Mouse (Mus musculus) C2C12 (cell line): Measurements from ENCODE around the gene Vps11. TPM values are rescaled to one million over a fixed set of nuclear protein-coding genes. Genes with fewer than 3 reads are reported as not detected.

ENCODE experiments used
- H3K27me3 ChIP-seq: one replicate; pipeline ENCODE4 v1.6.1; 2011; ENCODE audit not compliant: control insufficient read depth, insufficient read depth, insufficient read length
- H3K36me3 ChIP-seq: one replicate; pipeline ENCODE4 v1.6.1; 2011; ENCODE audit not compliant: control insufficient read depth, insufficient read depth
- H3K4me3 ChIP-seq: one replicate; pipeline ENCODE4 v1.5.1; 2011; ENCODE audit warnings: mild to moderate bottlenecking, control low read depth; ENCODE audit not compliant: poor library complexity, insufficient read depth, severe bottlenecking
- H3K79me2 ChIP-seq: one replicate; pipeline ENCODE4 v1.6.1; 2011; ENCODE audit not compliant: control insufficient read depth, insufficient read depth
- H3K79me3 ChIP-seq: one replicate; pipeline ENCODE4 v1.6.1; 2011; ENCODE audit warnings: low read depth, control low read depth
- H3ac ChIP-seq: one replicate; pipeline ENCODE3; 2011; ENCODE audit warnings: low read depth; ENCODE audit not compliant: control insufficient read depth, insufficient read length
- CEBPB ChIP-seq: IDR thresholded peaks from one replicate; pipeline ENCODE4 v1.6.1; 2011; ENCODE audit warnings: low read depth, mild to moderate bottlenecking, control low read depth, moderate library complexity
- CTCF ChIP-seq: IDR thresholded peaks from one replicate; pipeline ENCODE4 v1.5.1; 2011; ENCODE audit not compliant: control insufficient read depth, insufficient read depth, insufficient read length
- FOSL1 ChIP-seq: IDR thresholded peaks from one replicate; pipeline ENCODE4 v1.8.0; 2011; ENCODE audit warnings: mild to moderate bottlenecking, low read length; ENCODE audit not compliant: poor library complexity, insufficient read depth, severe bottlenecking
- MAX ChIP-seq: IDR thresholded peaks from one replicate; pipeline ENCODE4 v1.6.1; 2011; ENCODE audit warnings: mild to moderate bottlenecking, control low read depth
- MYOD1 ChIP-seq: IDR thresholded peaks from one replicate; pipeline ENCODE4 v1.6.1; 2011; ENCODE audit warnings: low read depth; ENCODE audit not compliant: control insufficient read depth, insufficient read length
- MYOG ChIP-seq: IDR thresholded peaks from one replicate; pipeline ENCODE4 v1.6.1; 2011; ENCODE audit not compliant: control insufficient read depth, insufficient read length; ENCODE audit errors: extremely low read depth
- USF1 ChIP-seq: IDR thresholded peaks from one replicate; pipeline ENCODE4 v1.6.1; 2011; ENCODE audit warnings: low read depth, mild to moderate bottlenecking, control low read depth, moderate library complexity
- polyA plus RNA-seq: library from polyadenylated mRNA; unstranded; fragments of >200 nt; fragmentation: generic; extraction: Trizol; gene quantifications from one replicate; pipeline ENCODE4 v1.2.1, GENCODE M21; 2012; ENCODE audit warnings: missing spikeins

Gene Vps11
- polyA plus RNA-seq, 1 experiment, result 26.1 TPM

DNA sequence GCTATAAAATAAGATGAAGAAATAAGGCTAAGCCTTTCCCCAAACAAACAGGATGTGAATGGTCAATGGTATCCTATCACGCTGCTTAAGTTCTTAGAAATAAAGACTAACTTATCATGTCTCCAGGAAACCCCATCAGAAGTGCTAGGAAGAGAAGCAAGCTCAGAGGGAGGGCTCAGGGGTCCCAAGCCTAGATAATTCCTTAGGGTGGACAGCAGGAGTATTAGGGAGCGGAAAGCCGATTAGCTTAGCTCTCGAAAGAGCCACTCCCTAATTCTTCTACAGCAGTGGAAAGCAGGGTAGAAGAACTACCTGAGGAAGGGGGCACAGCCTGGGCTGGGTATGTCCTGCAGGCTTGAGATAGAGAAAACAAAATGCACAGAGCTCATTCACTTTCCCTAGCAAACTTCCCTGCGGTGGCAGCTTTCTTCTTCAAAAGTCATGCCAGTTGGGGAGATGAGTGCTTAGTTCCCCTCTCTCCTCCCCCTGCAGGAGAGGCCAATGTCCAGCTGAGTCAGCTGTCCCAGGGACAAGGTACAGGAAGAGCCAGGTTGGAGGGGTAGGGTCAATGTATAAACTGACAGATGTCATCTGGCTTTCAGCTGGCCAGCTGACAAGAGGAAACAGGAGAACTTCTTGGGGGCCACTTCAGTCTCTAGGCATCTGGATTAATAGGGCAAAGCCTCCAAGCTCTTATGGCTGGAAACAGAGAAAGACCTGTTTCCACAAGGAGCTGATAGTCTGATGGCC lies 43.2 kb downstream of the Vps11 start:
- TF ChIP-seq MYOD1 (no peak), MAX (no peak), MYOG (no peak), USF1 (no peak), CTCF (no peak), FOSL1 (no peak), CEBPB (no peak)
- no peaks in the 10 kb centered on the region for H3K27me3 ChIP-seq
- H3K79me2 ChIP-seq, result peaks cover 21% of the 10 kb centered on the region
- peaks cover 2% of the 10 kb centered on the region for H3K79me3 ChIP-seq
- no peak overlapping the region for H3K4me3 ChIP-seq
- H3K36me3 ChIP-seq, result peaks cover 4% of the 10 kb centered on the region
- H3ac ChIP-seq, result no peak overlapping the region

DNA sequence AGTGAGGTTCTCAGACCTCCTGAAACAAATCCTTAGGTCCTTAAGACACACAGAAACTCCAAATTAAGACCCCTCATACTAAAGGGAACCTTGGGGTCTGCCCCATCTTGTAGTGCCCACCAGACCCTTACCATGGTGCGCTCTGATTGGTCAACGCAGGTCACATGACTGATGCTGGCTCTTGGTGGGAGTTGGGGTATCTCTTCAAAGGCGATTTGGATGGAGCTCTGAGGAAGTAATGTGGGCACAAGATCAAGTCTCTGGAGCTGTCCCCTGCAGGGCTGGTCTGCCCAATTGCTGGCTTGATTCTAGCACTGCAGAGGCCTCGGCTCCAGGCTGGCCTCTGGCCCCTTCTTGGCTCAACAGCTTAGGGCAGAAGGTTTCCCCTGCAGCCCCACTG lies 44.0 kb downstream of the Vps11 start:
- TF ChIP-seq MAX, result no peak
- TF ChIP-seq USF1, result peak; percentile 33
- Histone ChIP-seq H3K27me3 (no peaks in the 10 kb centered on the region), H3ac (no peak overlapping the region), H3K79me3 (peaks cover 2% of the 10 kb centered on the region), H3K79me2 (peaks cover 21% of the 10 kb centered on the region), H3K36me3 (peaks cover 4% of the 10 kb centered on the region), H3K4me3 (no peak overlapping the region)

DNA sequence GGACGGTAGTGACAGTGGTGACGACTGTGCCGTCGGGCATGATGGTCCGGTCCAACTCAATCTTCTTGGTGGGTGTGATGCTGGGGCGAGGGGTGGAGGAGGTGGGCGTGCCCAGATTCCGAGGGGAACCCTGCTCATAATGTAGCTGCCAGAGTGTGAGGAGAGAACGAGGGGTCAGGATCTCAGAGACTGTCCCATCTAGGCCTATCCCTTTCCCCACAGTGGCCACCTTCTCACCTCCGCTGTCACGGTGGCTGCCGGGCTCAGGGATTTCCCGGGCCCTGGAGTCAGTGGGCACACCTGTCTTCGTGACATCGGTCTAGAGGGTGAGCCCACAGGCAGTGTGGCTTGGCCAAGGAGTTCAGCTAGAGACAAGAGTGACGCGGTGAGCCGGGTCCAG lies 46.6 kb downstream of the Vps11 start:
- peaks cover 2% of the 10 kb centered on the region for H3K79me3 ChIP-seq
- no peaks in the 10 kb centered on the region for H3K27me3 ChIP-seq
- H3ac ChIP-seq, result no peak overlapping the region
- H3K79me2 ChIP-seq, result peaks cover 21% of the 10 kb centered on the region
- no peak for TF ChIP-seq FOSL1
- TF ChIP-seq USF1, result no peak
- no peak for TF ChIP-seq CTCF
- TF ChIP-seq MAX, result no peak
- no peak for TF ChIP-seq CEBPB
- TF ChIP-seq MYOD1, result no peak
- TF ChIP-seq MYOG, result no peak
- no peak overlapping the region for H3K4me3 ChIP-seq
- peaks cover 4% of the 10 kb centered on the region for H3K36me3 ChIP-seq

DNA sequence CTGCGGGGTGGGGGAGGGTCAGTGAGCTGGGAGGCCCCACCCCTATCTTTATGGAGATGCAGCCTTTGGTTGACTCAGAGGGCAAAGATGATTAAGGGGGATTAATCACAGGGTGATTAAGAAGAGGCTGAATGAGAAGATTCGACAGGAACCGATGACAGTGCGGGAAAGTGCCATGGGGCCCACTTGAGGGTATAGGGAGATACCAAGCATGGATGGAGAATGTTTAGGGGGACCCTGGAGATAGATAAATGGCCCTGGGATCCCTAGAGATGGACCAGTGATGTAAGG lies 47.3 kb downstream of the Vps11 start:
- Histone ChIP-seq H3ac (no peak overlapping the region), H3K36me3 (peaks cover 4% of the 10 kb centered on the region), H3K79me2 (peaks cover 18% of the 10 kb centered on the region), H3K79me3 (no peaks in the 10 kb centered on the region), H3K4me3 (no peak overlapping the region), H3K27me3 (no peaks in the 10 kb centered on the region)
- TF ChIP-seq CEBPB (no peak), MYOG (no peak)

DNA sequence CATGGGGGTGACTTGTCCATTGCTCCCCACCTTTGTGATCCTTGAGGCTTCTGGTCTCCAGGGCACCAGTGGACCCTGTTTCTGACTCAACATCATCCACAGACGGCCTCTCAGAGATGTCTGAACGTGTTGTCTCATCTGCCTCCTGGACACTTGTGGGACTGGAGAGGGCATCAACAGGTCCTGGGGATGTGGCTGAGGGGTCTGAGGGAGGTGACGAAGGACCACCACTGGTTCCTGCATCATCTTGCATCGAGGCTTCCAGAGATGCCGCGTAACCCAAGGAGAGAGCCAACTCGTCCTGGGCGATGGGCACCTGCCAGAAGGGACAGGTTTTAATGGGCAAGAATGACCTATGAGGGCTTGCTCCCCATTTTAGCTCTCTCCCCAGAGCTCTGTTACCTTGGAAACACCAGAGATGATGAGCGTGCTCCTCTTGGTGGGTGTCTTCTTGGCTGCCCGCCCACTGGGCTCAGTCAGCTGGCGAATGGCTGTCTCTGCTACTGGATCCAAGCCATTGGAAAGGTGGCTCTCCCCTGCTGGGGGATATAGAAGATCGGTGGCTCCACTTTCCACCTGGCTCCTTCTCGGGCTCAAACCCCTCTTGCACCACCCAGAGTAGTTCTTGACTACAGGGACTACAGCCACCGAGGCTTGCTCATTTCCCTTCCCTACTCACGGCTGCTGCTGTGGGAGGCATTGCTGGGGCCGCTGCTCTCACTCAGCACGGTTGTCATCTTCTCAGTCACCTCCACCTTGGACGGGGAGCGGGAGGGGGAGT lies 47.8 kb downstream of the Vps11 start:
- TF ChIP-seq CTCF, result no peak
- no peak for TF ChIP-seq MAX

DNA sequence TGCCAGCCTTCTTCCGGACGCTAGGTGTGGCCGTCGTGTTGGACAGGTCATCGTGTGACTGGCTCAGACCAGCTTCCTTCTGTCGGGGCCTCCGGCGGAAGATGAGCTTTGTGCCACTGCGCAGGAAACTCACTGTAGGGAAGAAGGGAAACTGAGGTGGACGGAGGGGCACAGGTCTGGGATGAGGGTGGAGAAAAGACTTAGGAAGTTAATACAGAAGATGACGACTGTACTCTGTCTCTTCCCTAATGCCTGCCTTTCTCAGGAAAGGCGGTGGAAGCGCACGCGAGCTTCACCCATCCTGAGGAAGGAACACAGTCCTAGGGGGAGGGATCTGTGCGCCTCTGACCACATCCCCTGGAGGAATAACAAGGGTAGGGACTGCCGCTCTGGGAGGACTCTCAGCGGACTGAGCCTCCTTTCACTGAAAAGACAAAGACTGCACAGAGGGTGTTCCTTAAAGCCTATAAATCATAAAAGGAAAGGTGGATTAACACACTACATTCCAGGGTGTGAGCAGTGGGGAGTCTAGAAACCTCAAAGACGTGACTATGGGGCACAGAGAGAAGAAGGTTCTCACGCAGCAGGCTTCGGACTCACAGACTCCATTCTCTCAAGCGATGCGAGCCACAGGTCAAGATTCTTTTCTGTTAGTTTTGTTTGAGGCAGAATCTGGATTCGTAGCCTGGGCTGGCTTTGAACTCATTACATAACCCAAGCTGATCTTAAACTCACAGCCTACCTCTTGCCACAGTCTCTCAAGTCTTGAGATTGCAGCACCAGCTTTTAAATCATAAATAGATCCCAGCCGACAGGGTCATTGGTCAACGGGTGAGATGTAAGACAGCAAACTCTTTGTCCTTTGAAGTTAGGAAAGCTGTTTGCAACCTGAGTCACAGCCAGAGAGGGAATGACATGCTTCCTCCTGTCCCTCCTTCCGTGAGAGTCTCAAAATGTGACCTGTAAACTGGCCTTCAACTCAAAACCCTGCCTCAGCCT lies 50.0 kb downstream of the Vps11 start:
- Histone ChIP-seq H3K4me3 (no peak overlapping the region), H3K79me3 (no peaks in the 10 kb centered on the region), H3K27me3 (no peaks in the 10 kb centered on the region), H3K36me3 (peaks cover 4% of the 10 kb centered on the region), H3ac (no peak overlapping the region), H3K79me2 (no peaks in the 10 kb centered on the region)
- TF ChIP-seq MAX (no peak), CTCF (no peak), FOSL1 (no peak), CEBPB (no peak), USF1 (no peak), MYOD1 (no peak), MYOG (no peak)

More for the DNA sequence above, 47.8 kb downstream of the Vps11 start:
- Histone ChIP-seq H3K27me3 (no peaks in the 10 kb centered on the region), H3K79me3 (no peaks in the 10 kb centered on the region), H3ac (no peak overlapping the region), H3K36me3 (peaks cover 4% of the 10 kb centered on the region), H3K4me3 (no peak overlapping the region), H3K79me2 (peaks cover 12% of the 10 kb centered on the region)
